Mouse (Mus musculus) mature B cell (primary cell): ENCODE measurements around the gene Bcor.

Source experiments
- in situ Hi-C: fragments of 300-500 bp; cut with MboI; formaldehyde crosslinking; loops from 2 replicates; pipeline ENCODE4 v1.14.3; 2019

Bcor gene

DNA sequence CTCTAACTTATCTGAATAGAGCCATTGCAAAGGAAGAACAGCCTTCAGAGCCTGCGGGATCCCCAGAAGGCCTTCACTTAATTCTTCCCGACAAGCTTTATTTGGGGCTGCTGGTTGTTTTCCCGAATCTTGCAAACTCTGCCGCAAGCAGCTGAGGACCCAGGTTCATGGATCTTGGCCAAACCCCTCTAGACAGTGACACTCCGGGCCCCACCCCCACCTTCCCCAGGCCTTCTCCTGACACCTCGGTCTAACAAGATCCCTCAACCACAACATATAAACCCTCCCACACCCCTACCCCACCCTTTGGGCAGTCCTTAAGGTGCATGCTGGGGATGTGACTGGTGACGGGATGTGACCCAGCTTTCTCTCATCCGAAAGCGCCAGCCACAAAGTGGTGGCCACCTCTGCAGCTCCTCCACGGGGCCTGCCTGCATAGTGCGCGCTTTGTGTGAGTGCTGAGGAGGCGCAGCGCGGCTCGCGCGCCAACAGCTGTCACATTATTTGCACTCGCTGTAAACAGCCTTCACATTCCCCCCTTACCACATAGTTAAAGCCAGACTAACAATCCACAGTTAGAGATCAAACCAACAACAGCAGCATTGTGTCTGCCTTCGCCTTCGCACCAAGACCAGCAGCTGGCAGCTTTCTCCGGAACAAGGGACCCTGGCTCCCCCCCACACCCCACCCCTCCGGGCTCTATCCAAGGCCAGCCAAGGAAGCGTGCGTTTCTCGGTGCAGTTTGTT lies 91.0 kb downstream of the Bcor start:
- in situ Hi-C loops, result no loop called here

DNA sequence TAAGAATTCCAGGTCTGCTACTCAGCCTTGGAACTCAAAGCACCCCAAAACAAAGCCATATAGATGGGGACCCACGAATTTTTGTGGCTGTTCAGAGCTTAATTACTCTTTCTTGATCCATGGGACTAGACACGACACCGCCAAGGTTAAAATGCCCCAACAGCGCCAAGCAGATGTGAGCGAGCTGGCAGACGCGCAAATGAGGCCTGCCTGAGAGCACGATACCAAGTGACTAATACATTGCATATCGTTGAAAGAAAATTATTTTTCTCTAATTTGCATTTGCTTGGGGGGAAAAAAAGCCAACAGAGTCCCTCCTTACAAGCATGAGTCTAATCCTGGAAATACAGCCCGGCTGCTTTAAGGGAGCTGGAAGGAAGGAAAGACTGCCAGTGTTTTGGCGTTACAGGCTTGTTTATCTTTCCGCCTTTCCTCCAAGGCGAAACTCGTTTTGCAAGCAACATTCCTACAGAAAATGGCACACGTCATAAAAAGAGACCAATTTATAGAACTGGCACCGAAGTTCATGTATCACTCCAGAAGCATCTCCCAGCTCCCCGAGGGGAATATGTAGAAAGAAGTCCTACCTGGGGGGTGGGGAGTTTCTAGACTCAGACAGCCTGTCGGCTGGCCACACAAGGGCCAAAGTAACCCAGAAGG lies 92.2 kb downstream of the Bcor start:
- in situ Hi-C loops, result no loop called here

DNA sequence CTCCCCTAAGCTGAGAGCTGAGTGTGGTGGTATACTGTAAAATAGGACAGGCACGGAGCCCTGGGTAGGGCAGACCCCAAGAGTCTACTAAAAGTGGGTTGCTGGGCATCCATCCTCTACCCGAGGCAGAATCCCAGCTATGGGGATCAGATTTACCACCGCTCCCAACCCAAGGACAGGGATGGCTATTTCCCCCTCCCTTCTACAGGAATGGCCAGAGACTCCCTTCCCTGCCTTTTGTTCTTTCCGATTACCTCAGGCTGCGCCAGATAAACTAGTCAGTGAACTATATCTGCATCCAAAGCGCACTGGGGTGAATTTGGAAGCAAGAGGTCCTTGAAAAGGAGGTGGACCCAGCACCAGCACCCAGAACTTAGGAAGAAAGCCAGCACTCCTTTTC lies 93.1 kb downstream of the Bcor start:
- in situ Hi-C loops, result no loop called here

DNA sequence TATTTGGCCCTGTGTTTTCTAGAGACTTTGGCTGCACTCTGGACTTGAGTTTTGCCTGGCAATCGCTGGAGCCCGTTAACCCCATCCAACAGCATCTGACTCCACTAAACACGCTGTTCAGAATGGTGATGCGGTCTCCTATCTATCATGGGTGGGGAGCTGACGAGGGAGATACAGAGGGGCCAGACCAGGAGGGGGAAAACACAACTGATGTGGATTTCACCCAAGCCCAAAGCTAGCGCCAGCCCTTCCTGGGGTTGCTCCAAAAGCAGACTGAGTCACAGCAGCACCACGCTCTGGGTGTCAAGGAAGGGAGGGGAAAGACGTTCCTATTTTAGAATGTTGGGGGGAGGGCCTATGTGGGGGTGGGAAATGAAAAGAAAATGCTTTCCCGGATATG lies 94.4 kb downstream of the Bcor start:
- in situ Hi-C loops, result no loop called here

DNA sequence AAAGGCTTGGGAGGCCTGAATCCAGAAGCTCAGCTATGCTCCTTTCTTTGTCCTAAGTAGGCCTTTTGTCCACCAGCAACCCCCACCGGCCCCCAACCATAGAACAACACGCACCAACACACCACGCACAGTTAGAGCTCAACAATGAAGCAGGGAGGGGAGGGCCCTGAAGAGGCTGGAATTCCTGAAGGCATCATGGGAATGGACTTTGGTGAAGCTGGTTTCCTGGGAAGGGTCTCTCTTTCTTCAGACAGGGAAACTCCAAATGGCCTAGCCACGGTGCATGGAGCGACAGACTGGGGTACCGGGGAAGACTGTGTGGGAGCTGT lies 97.3 kb downstream of the Bcor start:
- in situ Hi-C loops, result no loop called here

DNA sequence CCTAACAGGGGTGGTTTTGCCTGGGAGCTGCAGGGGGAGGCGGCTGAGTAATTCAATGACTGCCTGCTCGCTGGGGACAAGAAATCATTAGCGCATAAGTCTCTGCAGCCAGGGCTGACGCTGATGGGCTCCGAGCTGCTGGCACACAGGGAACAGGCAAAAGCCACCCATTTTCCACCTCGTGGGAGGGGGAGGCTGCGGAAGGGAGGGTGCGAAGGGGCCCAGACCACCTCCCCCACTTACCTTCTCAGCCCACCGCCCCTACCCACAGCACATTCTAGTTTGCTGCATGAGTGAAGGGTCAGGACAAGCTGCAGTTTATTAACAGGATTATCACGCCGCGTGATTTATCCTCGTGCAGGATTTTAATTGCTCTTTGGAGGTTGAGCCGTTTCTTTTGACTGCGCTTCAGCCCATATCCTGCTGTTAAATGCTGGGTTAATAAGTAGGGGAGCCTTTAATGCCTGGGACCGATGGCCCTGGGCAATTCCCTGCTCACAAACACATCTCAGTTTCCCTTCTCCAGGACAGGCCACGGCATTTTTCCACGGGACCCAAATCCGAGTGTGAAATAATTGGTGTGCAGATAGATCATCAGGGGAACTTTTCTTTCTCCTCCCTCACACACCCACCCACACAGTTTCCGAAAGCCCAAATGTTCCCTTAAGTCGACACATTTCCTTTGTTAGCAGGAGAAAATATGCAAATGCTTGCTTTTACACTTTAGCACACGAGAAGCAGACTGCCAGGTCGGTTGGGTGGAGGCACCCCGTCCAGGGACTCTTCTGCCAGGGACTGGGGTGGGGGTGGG lies 97.8 kb downstream of the Bcor start:
- in situ Hi-C loops, result no loop called here

DNA sequence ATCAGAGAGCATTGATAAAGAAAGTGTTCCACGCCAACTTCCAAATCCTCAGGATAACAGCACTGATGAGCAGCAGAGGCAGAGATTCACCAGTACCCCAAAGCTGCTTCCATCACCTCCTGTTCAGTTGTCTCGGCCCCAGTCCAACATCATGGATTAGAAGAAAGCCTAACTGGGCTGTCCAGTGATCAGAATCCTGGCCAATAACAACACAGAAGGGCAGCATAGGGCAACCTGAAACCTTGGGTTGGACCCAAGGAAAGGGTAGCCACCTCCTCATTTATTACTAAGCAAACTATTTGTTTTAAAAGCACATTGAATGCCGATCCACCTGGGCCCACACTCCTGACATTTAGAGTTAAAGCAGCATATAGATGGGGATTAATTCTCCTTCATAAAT lies 99.3 kb downstream of the Bcor start:
- in situ Hi-C loops, result no loop called here

DNA sequence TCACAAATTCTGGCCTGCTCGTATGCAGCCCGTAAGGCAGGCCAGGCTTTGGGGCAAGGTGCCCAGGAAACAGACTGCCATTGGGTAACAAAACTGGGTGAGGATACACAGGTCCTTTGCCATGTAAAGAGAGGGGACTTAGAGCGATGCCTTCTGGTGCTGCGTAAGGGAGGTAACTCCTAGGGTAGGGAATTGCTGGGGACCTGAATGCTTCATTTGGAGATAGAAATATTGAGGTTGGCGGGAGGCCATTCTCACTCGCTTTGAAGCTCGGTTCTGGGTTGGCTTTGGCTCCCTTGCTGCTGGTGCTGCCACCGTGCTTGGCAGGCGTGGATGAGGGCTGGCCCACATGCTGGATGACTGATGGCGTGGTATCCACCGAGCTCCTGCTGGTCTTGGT lies 102.9 kb downstream of the Bcor start:
- in situ Hi-C loops, result no loop called here

DNA sequence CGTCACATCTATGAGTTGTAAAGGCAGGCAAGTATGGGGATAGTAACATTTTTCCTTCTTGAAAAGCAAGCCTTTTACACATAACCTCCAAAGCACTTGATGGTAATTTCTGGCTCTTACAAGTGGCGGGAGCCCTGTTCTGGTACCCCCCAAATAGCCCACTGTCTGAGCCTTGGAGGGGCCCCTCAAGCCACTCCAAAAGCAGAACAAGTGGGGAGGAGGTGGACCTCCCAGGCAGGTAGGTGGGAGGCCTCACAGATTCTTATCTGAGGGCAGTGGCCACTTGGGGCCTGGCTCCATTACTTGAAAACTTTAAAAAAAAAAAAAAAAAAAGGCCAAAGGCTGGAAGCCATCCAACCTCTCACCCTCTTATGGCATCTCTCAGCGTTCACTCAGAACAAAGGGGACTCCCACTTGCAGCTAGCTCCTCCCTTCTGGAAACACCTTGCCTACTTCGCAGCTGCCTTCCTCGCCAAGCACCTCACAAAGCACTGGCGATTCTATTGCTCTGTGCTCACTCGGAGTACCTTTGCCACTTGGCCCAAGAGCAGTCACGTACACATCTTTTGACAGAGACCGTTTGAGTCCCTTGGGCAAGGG lies 106.7 kb downstream of the Bcor start:
- in situ Hi-C loops, result no loop called here

DNA sequence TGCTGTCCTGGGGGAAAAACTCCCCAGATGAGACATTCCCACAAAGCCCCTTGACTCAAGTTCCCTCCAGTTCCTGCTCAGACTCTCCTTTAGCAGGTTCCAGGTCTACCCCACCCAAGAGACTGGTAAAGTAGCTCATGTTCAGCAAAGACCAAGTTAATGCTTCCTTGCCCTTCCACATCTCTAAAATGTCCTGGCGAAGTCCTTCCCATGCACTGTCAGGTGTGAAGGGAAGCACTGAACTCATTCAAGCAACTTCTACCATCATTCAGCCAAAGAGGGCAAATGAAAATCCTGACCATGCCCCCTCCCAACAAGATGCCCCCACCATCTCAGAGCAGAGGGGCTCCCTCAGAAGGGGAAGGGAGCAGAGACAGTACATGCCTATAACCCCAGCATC lies 107.5 kb downstream of the Bcor start:
- in situ Hi-C loops, result no loop called here

DNA sequence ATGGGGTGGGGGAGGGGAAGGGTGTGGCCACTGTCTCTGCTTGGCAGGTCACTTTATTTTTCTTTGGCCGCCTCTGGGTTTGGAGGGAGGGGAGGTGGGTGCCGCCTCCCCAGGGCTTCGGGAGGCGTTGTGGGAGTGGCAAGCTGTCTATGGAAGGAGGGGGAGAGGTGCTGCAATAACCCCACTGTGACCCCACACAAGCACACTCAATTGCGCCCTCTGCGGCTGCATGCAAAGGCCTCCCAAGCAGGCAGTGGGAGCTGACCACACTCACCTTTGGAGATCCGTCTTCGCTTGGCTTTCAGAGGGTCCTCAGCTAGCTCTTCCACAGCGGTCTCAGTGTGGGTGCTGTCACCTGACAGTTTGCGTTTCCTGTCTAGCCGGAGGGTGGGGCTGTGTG lies 111.4 kb downstream of the Bcor start:
- in situ Hi-C loops, result no loop called here

DNA sequence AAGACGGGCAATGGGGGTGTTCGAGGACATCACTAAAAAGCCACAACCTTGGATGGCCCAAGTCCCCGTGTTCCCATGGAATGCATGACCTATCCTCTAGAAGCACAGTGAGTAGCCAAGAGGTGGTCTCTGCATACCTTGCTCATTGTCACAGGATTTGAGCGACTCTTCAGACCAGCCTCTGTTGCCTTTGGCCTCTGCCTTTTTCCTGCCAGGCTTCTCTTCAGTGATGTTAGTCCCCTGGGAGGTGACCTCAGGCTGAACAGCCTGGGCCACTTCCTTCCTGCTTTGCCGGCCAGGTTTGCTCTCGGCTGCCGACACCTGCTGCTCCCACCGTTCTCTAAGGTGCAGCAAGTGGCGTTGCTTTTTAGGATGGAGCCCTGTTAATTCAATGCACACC lies 112.0 kb downstream of the Bcor start:
- in situ Hi-C loops, result no loop called here

DNA sequence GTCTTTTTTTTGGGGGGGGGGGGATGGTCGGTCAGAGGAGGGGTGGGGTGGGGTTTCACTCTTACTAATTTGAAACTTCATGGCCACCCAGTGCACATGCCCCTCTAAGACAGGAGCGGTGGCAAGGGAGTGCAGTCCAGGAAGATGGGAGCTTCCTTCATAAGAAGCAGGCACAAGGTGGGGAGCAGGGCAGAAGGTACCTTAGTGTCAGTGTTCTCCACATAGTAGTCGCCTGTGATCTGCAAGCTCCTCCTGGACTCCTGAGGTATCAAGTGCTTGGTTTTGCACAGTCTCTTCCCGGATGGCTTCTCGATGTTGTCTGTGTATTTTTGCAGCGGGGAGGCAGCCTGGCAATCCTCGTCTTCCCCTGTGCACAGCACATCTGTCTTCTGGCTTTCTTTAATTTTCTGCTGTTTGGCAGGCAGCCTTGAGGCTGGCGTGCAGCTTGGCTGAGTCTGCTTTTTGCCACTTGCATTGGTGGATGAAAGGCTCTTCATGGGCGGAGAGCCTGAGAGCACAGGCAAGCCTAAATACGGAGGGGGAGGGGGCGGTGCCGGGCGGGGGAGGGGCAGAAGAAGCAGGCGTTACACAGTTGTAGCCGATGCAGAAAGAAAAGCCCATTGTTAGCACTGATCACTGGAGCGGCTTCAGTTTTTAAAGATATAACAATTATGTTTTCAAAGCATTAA lies 112.8 kb downstream of the Bcor start:
- in situ Hi-C loops, result no loop called here

DNA sequence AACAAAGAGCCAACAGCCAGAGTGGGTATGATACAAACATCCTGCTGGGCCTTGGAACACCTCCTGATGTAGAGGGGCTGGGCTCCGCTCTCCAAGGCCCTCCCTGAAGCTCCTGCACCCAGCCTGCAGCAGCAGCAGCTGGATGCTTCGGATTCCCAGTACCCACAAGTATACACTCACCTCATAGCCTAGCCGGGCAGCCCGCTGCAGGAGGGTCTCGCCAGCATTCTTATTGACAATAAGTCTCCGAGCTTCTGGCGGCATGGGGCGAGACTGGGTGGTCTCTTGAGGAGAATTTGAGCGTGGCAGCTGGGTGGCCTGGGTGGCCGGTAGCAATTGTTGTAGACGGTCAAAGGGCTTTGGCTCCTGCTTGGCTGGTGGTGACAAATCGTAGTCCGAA lies 113.5 kb downstream of the Bcor start:
- in situ Hi-C loops, result no loop called here

DNA sequence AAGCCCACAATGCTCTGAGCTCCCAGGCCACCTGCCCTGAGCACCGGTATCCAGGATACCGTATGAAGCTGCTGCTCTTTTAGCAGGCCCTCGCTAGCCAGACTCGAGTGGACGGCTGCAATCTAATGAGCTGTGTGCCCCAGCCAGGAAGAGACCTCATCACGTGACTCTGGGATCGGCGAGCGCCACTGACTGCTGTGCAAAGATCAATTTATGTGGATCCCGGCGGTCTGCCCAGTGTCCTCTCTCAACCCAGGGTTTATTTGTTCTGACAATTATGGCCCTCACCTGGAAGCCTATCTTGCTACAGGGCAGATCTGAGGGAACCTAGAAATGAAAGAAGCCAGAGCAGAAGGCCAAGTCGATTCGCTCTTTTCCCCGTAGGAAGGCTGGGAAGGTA lies 116.8 kb downstream of the Bcor start:
- in situ Hi-C loops, result no loop called here

DNA sequence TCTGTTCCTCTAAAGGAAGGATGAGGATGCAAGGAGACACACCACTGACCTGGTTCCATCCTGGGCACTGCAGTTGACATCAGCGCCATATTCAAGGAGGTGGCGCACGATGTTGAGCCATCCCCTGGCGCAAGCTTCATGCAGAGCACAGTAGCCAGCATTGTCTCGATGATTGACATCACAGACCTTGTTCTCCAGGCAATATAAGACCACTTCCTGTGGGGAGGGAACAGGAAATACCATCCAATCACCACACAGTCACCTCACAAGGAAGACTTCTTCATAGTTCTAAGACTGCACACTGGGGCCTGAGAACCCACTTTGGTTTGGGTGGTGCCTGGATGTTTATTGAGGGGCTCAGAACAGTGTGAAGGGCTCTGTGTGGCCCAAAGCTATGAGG lies 118.7 kb downstream of the Bcor start:
- in situ Hi-C loops, result no loop called here

DNA sequence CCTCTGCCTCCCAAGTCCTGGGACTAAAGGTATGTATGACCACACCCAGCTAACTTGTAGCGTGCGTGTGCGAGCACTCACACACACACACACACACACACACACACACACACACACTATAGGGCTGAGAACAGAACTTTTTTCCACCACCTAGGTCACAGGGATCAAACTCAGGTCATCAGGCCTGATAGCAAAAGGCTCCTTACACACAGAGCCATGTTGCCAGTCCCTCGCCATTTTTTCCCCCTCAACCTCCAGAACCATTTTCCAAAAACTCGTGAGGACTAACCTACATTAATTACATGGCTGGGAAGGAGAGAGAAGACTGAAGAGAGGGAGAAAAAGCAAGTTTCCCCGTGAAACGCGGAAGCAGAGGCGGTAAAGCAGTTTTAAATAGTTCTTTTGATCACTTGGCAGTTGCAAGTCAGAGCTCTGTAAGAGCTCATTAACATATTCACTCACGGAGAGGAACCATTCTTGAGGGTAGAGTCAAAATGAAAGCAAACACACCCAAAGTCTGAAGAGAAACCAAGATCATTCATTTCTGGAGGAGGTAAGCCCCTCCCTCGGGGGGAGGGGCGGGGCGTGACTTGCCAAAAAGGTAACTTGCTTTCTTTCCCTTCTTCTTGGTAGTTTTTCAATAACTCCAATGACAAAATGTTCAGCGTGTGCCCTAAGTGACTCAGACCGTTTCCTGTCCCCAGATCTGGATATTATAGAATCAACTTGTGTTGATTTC lies 145.3 kb downstream of the Bcor start:
- in situ Hi-C loops, result no loop called here

DNA sequence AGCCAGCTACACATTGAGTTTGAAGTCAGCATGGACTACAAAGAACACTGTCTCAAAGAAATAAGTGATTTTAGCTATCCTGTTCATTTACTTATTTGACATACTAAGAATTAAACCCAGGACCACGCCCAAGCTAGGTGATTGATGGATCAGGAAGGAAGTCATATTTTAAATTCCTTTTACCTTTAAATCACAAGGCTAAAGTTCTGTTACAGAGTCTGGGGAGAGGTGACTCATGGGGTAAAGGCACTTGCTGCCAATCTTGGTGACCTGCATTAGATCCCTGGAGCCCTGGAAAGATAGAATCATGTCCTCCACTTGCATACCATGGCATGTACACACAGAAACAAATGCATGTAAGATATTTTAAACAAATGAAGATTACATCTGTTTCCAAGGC lies 149.5 kb downstream of the Bcor start:
- in situ Hi-C loops, result no loop called here

DNA sequence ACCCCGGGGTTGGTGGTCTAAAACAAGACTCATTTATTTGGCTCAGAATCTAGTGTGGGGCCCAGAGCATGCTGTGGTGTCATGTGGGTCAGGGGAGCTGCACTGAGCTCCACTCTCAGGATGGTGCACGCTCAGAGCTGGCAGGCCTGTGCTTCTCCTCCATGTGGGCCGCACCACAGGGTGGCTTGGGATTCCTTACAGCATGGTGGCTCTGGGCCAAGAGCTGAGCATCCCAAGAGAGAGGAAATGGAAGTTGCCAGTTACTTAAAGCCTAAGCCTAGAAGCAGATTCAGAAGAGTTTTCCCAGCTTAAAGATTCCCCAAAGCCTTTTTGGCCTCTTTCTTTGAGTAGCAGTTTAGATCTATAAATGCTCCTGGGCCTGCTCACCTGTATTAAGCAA lies 151.1 kb downstream of the Bcor start:
- in situ Hi-C loops, result loop anchor here (10.0 kb wide), 1 partner anchor 146 kb away; no protein-coding TSS in a partner anchor

DNA sequence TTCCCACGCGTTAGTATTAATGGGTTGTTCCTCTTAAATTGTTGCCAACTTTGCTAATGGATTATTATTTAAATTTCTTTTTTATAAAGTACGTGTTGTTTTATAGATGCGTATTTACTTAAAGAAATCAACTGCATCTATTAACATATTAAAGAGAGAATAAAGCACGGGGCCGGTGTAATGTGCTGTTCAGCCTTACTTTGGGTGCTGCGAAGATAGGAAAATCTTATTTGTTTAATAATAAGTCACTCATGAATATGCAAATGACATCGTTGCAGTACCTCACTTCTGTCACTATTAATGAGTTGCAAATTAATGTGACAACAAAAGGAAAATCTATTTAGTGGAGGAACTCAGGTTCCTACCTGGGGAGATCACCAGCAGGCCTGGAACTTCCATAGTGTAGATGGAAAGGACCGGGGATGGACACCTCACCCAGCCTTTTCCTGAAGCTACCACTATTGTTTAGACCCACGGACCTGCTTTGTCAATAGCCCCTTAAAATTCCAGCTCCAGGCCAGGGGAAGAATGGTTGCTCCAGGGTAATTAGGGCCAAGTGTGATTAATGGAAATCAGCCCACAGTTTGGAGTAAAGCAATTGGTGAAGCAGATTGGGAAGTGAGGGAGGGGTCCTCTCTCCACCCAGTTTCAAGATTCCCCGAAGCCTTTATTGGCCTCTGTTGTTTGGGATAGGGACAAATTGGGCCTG lies 152.2 kb downstream of the Bcor start:
- in situ Hi-C loops, result loop anchor here (10.0 kb wide), 1 partner anchor 147 kb away; no protein-coding TSS in a partner anchor
